Mouse (Mus musculus) thymus, adult 2 months (tissue): Measurements from ENCODE around the gene Creld1. TPM values are rescaled to one million over a fixed set of nuclear protein-coding genes. Genes with fewer than 3 reads are reported as not detected.
A peak's percentile ranks its signal among the peaks of the same experiment; 100 is the strongest.

ENCODE experiments used
- DNase-seq: peaks from one replicate; pipeline ENCODE4 v3.0.0; 2021
- H3K27ac ChIP-seq: fragments of 200-500 bp; 2 replicates; pipeline ENCODE4 v1.5.1; 2012; ENCODE audit warnings: low read length, control low read depth; ENCODE audit not compliant: control insufficient read depth, insufficient read depth
- H3K27me3 ChIP-seq: fragments of 200-500 bp; 2 replicates; pipeline ENCODE4 v1.6.1; 2012; ENCODE audit warnings: mild to moderate bottlenecking, low read length, moderate library complexity, mixed read lengths; ENCODE audit not compliant: control insufficient read depth, insufficient read depth
- H3K36me3 ChIP-seq: fragments of 200-500 bp; 2 replicates; pipeline ENCODE4 v1.6.1; 2012; ENCODE audit warnings: mild to moderate bottlenecking, low read length, moderate library complexity; ENCODE audit not compliant: control insufficient read depth, insufficient read depth
- H3K4me1 ChIP-seq: fragments of 200-500 bp; replicated peaks from 2 replicates; pipeline ENCODE4 v1.6.1; 2012; ENCODE audit warnings: low read length; ENCODE audit not compliant: control insufficient read depth, insufficient read depth
- H3K4me3 ChIP-seq: fragments of 200-500 bp; 2 replicates; pipeline ENCODE4 v1.5.1; 2012; ENCODE audit warnings: mild to moderate bottlenecking, low read length, control low read depth, moderate library complexity; ENCODE audit not compliant: control insufficient read depth, insufficient read depth
- CTCF ChIP-seq: fragments of 200-500 bp; IDR thresholded peaks from 2 replicates; pipeline ENCODE4 v1.5.1; 2012; ENCODE audit warnings: mild to moderate bottlenecking, control low read depth, low read length, moderate library complexity, borderline replicate concordance; ENCODE audit not compliant: control insufficient read depth, poor library complexity, insufficient read depth; ENCODE audit errors: extremely low read depth
- POLR2A ChIP-seq: fragments of 200-500 bp; IDR thresholded peaks from 2 replicates; pipeline ENCODE4 v1.6.1; 2012; ENCODE audit warnings: mild to moderate bottlenecking, low read length, control low read depth, moderate library complexity; ENCODE audit not compliant: control insufficient read depth, poor library complexity, insufficient read depth; ENCODE audit errors: extremely low read depth
- WGBS: fragments of 180-500 bp; shearing (Covaris S2); methylation state at CpG from one replicate; pipeline ENCODE4 v1.1.7; 2018; 5-methylcytosine and 5-hydroxymethylcytosine counted together
- polyA plus RNA-seq: library from polyadenylated mRNA; depleted of rRNA; stranded (reverse); fragments of >200 nt; gene quantifications from 2 replicates; pipeline ENCODE4 v1.2.3, GENCODE M21; 2012; rRNA removed

The Creld1 gene
- polyA plus RNA-seq: 15.2 and 16.1 TPM in 2 replicates

DNA sequence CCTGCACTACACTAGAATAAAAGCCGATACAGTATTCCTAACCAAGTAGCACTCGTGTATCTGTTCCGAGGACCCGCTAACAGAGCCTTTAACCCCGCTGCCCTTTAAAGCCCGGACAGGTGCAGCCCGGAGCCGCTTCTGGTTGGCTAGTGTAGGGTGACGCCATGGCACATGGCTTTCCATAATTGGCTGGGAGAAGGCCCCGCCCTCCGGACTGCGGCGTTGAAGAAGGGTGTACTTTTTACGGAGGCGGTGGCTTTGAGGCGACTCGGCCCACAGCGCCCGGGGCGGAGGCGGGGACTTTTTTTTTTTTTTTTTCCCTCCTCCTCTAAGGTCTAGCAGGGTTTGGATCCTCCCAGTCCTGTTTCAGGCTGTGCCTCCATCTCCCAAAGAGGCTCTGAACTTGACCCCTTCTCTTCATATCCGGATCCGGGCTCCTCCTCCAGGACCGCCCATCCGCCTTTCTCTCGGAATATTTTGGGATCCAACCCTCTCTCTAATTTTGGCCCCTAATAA is at the start of gene Creld1:
Gene Creld1, plus strand, starts transcription at position 198 of the 516 bp plus-strand sequence.
- peak; percentile 92 for DNase-seq
- peaks cover 26% of the 10 kb centered on the region for H3K4me1 ChIP-seq
- no peak for TF ChIP-seq CTCF
- peak; percentile 25; the same call in 1 of the 2 replicates for TF ChIP-seq POLR2A
- WGBS: under 1% methylated on average over 26 of the region's 26 CpGs
- no peaks in the 10 kb centered on the region for H3K27me3 ChIP-seq
- H3K36me3 ChIP-seq: no peaks in the 10 kb centered on the region
- H3K27ac ChIP-seq: peak within 1 kb of the TSS; percentile 25; the same call in 1 of the 2 replicates
- peak within 1 kb of the TSS; percentile 70 for H3K4me3 ChIP-seq

DNA sequence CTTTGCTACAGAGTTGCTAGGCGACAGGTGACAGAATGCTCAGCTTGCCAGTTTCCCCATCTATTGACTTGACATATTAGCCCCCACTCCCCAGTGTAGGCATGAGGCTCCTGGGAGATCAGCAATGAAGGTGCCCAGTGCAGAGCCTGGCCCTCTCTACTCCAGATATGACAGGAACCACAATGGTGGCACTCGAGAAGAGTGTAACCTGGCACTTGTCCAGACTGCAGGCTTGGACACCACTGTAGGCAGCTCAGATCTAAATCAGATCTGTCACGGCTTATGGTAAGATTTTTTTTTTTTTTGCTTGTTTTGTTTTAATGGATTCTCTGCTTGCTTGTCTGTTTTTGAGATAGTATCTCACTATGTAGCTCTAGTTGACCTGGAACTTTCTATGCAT is 49.4 kb upstream of the Creld1 start:
- Histone ChIP-seq H3K4me3 (no peak overlapping the region), H3K4me1 (no peaks in the 10 kb centered on the region), H3K36me3 (no peaks in the 10 kb centered on the region), H3K27ac (no peak overlapping the region), H3K27me3 (no peaks in the 10 kb centered on the region)
- no peak for TF ChIP-seq POLR2A
- no peak for TF ChIP-seq CTCF
- no peak for DNase-seq
- WGBS: 79% methylated on average over 3 of the region's 3 CpGs

DNA sequence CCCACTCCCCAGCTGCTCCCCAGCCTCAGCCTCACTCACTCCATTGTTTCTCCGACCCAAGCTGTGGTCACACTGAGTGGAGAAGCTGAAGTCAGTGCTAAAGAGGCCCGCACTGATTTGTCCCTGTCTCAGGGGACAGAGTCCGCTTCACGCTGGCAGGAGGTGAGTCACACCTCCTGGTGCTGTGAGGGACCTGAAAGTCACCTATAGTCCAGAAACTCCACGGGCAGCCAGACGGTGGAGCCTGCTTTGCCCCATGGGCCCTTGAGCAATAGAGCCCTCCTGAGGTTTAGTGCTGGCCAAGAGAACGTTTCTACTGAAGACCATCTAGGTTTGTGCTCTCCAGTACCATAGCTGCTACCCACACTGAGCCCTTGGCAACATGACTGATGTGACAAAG is 48.4 kb upstream of the Creld1 start:
- TF ChIP-seq POLR2A (no peak), CTCF (no peak)
- no peak for DNase-seq
- H3K27me3 ChIP-seq: no peaks in the 10 kb centered on the region
- H3K4me3 ChIP-seq: no peak overlapping the region
- WGBS: 86% methylated on average over 7 of the region's 7 CpGs
- no peaks in the 10 kb centered on the region for H3K36me3 ChIP-seq
- no peak overlapping the region for H3K27ac ChIP-seq
- no peaks in the 10 kb centered on the region for H3K4me1 ChIP-seq

DNA sequence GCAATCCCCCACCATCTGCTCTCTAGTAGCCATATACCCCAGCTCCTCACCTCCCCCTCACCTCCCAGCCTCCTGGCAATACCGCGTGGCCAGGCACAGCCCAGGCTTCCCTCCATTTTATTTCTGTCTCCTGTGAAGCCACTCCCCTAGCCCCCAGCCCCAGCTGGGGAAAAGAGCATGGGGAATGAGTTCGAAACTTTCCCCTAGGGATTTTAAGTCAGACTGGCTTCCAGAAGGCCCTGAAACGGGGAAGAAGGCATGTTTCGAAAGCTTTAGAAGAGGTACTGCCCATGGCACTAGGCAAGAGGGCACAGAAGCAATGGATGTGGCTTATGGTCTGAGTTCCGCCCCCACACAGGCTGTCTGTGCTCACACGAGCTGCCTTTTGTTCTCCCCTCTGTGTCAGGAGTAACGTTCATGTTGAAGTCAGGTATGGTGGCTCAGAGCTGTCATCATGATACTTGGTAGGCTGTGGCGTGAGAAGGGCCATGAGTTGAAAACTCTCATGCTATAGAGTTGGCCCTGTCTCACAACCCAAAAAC is 47.4 kb upstream of the Creld1 start, which contains the start of gene Cidec:
Gene Cidec, minus strand, starts transcription at position 97 of the 542 bp plus-strand sequence.
- Histone ChIP-seq H3K27me3 (no peaks in the 10 kb centered on the region), H3K4me1 (no peaks in the 10 kb centered on the region), H3K4me3 (no peak within 1 kb of the TSS), H3K36me3 (no peaks in the 10 kb centered on the region), H3K27ac (no peak within 1 kb of the TSS)
- WGBS: 87% methylated on average over 9 of the region's 9 CpGs
- no peak for DNase-seq
- TF ChIP-seq CTCF (no peak), POLR2A (no peak)

DNA sequence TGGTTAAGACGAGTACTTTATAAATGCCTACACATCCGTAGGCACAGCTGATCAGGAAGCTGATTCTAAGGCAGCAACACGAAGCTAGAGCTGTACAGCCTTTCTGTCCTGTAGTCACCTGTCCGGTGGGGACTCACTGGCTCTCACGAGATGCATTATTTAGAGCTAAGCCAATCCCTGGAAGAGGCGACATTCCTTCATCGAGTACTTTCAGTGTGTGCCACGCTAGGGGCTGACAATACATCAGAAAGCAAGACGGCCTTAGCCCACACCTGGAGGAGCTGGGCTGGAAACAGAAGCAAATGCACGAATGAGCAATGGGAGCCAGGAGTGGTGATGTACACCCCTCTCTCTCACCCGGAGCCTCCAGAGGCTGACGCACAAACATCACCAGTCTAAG is 46.0 kb upstream of the Creld1 start:
- 88% methylated on average over 12 of the region's 12 CpGs for WGBS
- H3K27me3 ChIP-seq: no peaks in the 10 kb centered on the region
- H3K36me3 ChIP-seq: no peaks in the 10 kb centered on the region
- H3K4me3 ChIP-seq: no peak overlapping the region
- H3K4me1 ChIP-seq: no peaks in the 10 kb centered on the region
- no peak for DNase-seq
- no peak overlapping the region for H3K27ac ChIP-seq
- TF ChIP-seq POLR2A: no peak
- TF ChIP-seq CTCF: no peak

DNA sequence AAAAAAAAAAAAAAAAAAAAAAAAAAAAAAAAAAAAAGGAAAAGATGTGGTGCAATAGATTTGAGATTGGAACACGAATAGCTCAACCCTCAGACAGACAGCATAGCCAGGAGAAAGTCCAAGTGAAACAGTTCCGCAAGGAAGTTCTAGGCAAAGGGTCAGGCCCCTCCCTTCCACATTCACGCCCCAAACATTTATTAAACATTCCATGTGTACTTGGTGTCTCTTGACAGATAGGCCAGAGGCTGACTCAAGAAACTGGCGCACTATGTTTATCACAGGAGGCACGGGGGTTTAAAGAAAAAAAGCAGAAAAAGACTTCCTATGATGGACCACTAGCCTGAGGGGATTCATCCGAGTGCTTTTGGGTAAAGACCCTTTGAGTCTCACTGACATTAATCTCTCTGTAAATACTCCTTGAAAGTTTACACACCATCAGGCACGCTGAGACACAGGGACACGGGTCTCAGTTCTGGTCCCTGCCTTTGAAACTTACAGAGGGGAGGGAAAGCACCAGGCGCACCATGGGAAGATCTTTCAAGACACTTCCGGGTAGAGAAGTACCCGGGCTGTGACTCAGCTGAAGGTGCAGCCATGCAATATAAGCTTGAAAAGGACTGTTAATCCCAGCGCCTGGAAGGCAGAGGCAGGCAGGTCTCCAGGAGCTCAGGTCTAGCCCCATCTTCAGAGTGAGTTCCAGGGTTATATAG is 44.2 kb upstream of the Creld1 start:
- 63% methylated on average over 12 of the region's 12 CpGs for WGBS
- no peaks in the 10 kb centered on the region for H3K36me3 ChIP-seq
- H3K4me3 ChIP-seq: no peak overlapping the region
- H3K27ac ChIP-seq: no peak overlapping the region
- no peaks in the 10 kb centered on the region for H3K27me3 ChIP-seq
- H3K4me1 ChIP-seq: peaks cover 6% of the 10 kb centered on the region
- no peak for DNase-seq
- TF ChIP-seq POLR2A: no peak
- no peak for TF ChIP-seq CTCF

DNA sequence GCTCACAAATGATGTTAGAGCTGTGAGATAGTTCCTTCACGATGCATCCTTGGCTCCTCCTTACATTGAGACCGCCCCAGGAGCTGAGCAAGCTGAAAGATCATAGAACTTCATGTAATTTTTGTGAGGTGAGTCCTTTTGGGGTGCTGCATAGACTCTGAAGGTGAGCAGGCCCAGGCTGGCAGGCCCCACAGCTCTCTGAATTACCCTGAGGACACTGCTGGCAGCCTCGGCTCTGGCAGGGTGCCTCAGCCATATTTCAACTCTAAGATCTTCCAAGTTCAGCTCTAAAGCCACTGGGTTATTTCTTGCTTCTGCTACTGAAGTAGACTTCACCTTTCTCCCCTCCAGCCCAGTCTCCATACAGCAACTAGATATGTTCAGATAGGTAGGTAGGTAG is 42.4 kb upstream of the Creld1 start:
- Histone ChIP-seq H3K27ac (no peak overlapping the region), H3K4me3 (no peak overlapping the region), H3K4me1 (peaks cover 6% of the 10 kb centered on the region), H3K27me3 (no peaks in the 10 kb centered on the region), H3K36me3 (no peaks in the 10 kb centered on the region)
- DNase-seq: no peak
- WGBS: 89% methylated on average over 3 of the region's 3 CpGs
- no peak for TF ChIP-seq CTCF
- no peak for TF ChIP-seq POLR2A
